Mouse (Mus musculus): ENCODE measurements around the gene Ralgapb. TPM values are rescaled to one million over a fixed set of nuclear protein-coding genes. Genes with fewer than 3 reads are reported as not detected.

Gene Ralgapb
- polyA plus RNA-seq, 1 experiment from 2014 or later, result 17.5 TPM

Other genes with a start within 250 kb of the Ralgapb start
- 5.0 and 6.0 TPM in 2 replicates for gene D630003M21Rik, start 180.6 kb upstream of the Ralgapb start, polyA plus RNA-seq (2015; fragmentation: Nextera tagmentation; extraction: Ambion mirVana)
- not detected in 2 replicates for gene Bpi, start 151.8 kb upstream of the Ralgapb start, polyA plus RNA-seq (2015; fragmentation: Nextera tagmentation; extraction: Ambion mirVana)
- 6.5 and 7.4 TPM in 2 replicates for gene Lbp, start 103.4 kb upstream of the Ralgapb start, polyA plus RNA-seq (2015; fragmentation: Nextera tagmentation; extraction: Ambion mirVana)
- gene Snhg11, start 34.2 kb upstream of the Ralgapb start, polyA plus RNA-seq (2015; fragmentation: Nextera tagmentation; extraction: Ambion mirVana), result 3.9 and 9.2 TPM in 2 replicates
- 1.1 and 1.9 TPM in 2 replicates for gene Adig, start 92.8 kb downstream of the Ralgapb start, polyA plus RNA-seq (2015; fragmentation: Nextera tagmentation; extraction: Ambion mirVana)
- 4.9 and 5.9 TPM in 2 replicates for gene Arhgap40, start 102.9 kb downstream of the Ralgapb start, polyA plus RNA-seq (2015; fragmentation: Nextera tagmentation; extraction: Ambion mirVana)
- 0.05 and 0.08 TPM in 2 replicates for gene Slc32a1, start 200.9 kb downstream of the Ralgapb start, polyA plus RNA-seq (2015; fragmentation: Nextera tagmentation; extraction: Ambion mirVana)
- gene Actr5, start 215.0 kb downstream of the Ralgapb start, polyA plus RNA-seq (2015; fragmentation: Nextera tagmentation; extraction: Ambion mirVana), result 12.0 and 13.1 TPM in 2 replicates

All from embryonic facial prominence, embryonic 15.5 days (tissue).